Mouse (Mus musculus) frontal cortex, adult (tissue): ENCODE data around the gene Olfr481.

Experiments
- ATAC-seq: cut with Nextera tagmentation; 2 replicates; pipeline ENCODE4 v1.9.2; 2017; ENCODE audit warnings: mild to moderate bottlenecking, moderate library complexity, mixed read lengths; ENCODE audit not compliant: low TSS enrichment

The Olfr481 gene

GRCm38 (mm10) chr7:108079555-108079954 lies at the start of gene Olfr481:
Gene Olfr481, plus strand, starts transcription at chr7:108079855.
- no peak for ATAC-seq

- ATAC-seq = no peak
Observed at GRCm38 (mm10) chr7:108033889-108034288, 45.8 kb upstream of the Olfr481 start, which contains the start of gene Olfr478. Gene Olfr478, minus strand, starts transcription at chr7:108033989.

GRCm38 (mm10) chr7:108050393-108050792 lies 29.3 kb upstream of the Olfr481 start, which contains the start of gene Olfr479:
Gene Olfr479, plus strand, starts transcription at chr7:108050693.
- no peak for ATAC-seq

GRCm38 (mm10) chr7:108067246-108067645 lies 12.4 kb upstream of the Olfr481 start, which contains the start of gene Olfr480:
Gene Olfr480, minus strand, starts transcription at chr7:108067346.
- no peak for ATAC-seq

- no peak for ATAC-seq
Observed at GRCm38 (mm10) chr7:108097486-108097885, 17.8 kb downstream of the Olfr481 start, which contains the start of gene Olfr482. Gene Olfr482, minus strand, starts transcription at chr7:108097586.

GRCm38 (mm10) chr7:108100549-108100948 lies 20.9 kb downstream of the Olfr481 start, which contains the start of gene Olfr483:
Gene Olfr483, plus strand, starts transcription at chr7:108100849.
- no peak for ATAC-seq

GRCm38 (mm10) chr7:108120681-108121080 lies 41.0 kb downstream of the Olfr481 start:
- no peak for ATAC-seq

GRCm38 (mm10) chr7:108121416-108121815 lies 41.8 kb downstream of the Olfr481 start:
- ATAC-seq = no peak

GRCm38 (mm10) chr7:108127349-108127748 lies 47.7 kb downstream of the Olfr481 start, which contains the start of gene Olfr484:
Gene Olfr484, minus strand, starts transcription at chr7:108127449.
- ATAC-seq = no peak
